Mouse (Mus musculus): ENCODE measurements around the gene Sqstm1. TPM values are rescaled to one million over a fixed set of nuclear protein-coding genes. Genes with fewer than 3 reads are reported as not detected.

The Sqstm1 gene
- total and polyA plus RNA-seq, 3 experiments = 200 to 421 (median 298) TPM

- intact Hi-C loops (cut with DNase I) = no loop called here
- peaks cover 21% of the 10 kb centered on the region for H3K4me1 ChIP-seq (ENCODE audit: control insufficient read depth, insufficient read depth, low read length)
- H3K27me3 ChIP-seq (ENCODE audit: control insufficient read depth, insufficient read depth, low read length) = no peaks in the 10 kb centered on the region
- DNase-seq = no peak
- TF ChIP-seq EP300 (IDR thresholded peaks at IDR 0.05; ENCODE audit: insufficient read depth, low read depth, low read length) = no peak
- TF ChIP-seq CTCF (IDR thresholded peaks at IDR 0.05) = no peak
- TF ChIP-seq POLR2A (IDR thresholded peaks at IDR 0.05; ENCODE audit: insufficient read depth, low read depth, low read length) = no peak
- H3K27ac ChIP-seq = no peak overlapping the region
- peaks cover 3% of the 10 kb centered on the region for H3K36me3 ChIP-seq (ENCODE audit: control insufficient read depth, insufficient read depth, low read length)
- no peak overlapping the region for H3K4me3 ChIP-seq
- H3K79me2 ChIP-seq (replicated peaks; ENCODE audit: control insufficient read depth, insufficient read depth, low read length) = no peaks in the 10 kb centered on the region
- no peak overlapping the region for H3K9ac ChIP-seq (ENCODE audit: low read depth, low read length)
- 94% methylated on average over 3 of the region's 3 CpGs for WGBS
Observed at GRCm38 (mm10) chr11:50151374-50151773, 59.3 kb downstream of the Sqstm1 start.

DNA sequence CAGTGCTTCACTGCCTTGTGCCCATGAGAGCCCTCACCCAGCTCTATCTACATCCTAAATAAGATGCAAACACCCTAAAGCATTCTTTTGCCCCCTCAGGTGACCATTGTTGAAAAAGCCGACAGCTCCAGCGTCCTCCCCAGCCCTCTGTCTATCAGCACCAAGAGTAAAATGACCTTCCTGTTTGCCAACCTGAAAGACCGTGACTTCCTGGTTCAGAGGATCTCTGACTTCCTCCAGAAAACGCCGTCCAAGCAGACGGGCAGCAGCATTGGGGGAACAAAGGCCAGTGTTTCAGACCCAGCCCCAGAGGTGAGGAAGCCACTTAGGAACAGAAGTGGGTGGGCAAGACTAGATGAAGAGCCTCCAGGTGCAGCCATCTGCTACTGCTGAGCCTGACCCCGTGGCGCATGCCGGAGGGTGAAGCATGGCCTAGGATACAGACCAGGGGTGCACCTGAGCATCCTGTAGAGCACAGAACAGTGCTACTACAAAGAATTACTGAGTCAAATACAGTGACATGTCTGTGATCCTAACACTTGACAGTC is 61.0 kb downstream of the Sqstm1 start:
- WGBS = 62% methylated on average over 9 of the region's 9 CpGs
- Histone ChIP-seq H3K4me1 (ENCODE audit: control insufficient read depth, insufficient read depth, low read length) (peaks cover 21% of the 10 kb centered on the region), H3K9ac (ENCODE audit: low read depth, low read length) (no peak overlapping the region), H3K36me3 (ENCODE audit: control insufficient read depth, insufficient read depth, low read length) (peaks cover 3% of the 10 kb centered on the region), H3K4me3 (no peak overlapping the region), H3K27me3 (ENCODE audit: control insufficient read depth, insufficient read depth, low read length) (no peaks in the 10 kb centered on the region), H3K79me2 (replicated peaks; ENCODE audit: control insufficient read depth, insufficient read depth, low read length) (no peaks in the 10 kb centered on the region), H3K27ac (no peak overlapping the region)
- TF ChIP-seq CTCF (IDR thresholded peaks at IDR 0.05) = no peak
- no peak for TF ChIP-seq POLR2A (IDR thresholded peaks at IDR 0.05; ENCODE audit: insufficient read depth, low read depth, low read length)
- no peak for TF ChIP-seq EP300 (IDR thresholded peaks at IDR 0.05; ENCODE audit: insufficient read depth, low read depth, low read length)
- DNase-seq = no peak
- intact Hi-C loops (cut with DNase I) = no loop called here

Small RNA genes within 50 kb of the gene (microRNA-seq; reads per million reads assigned to microRNA genes)
- gene Mir6919 = 0.39 to 0.56 reads per million in 2 experiments

Other genes starting within 250 kb of the Sqstm1 start
- 10 to 100 TPM; 49.5 to 53.2 TPM for gene Rnf130, start 185.5 kb downstream of the Sqstm1 start, total RNA-seq (2021)
- 26.6 and 31.8 TPM in 2 replicates for gene Rnf130, start 185.5 kb downstream of the Sqstm1 start, polyA plus RNA-seq (2012; rRNA removed)
- 10 to 100 TPM; 41.4 to 44.0 TPM for gene Tbc1d9b, start 79.4 kb downstream of the Sqstm1 start, total RNA-seq (2021)
- gene Tbc1d9b, start 79.4 kb downstream of the Sqstm1 start, polyA plus RNA-seq (2012; rRNA removed) = 30.9 and 39.6 TPM in 2 replicates
- gene Mrnip, start 36.4 kb downstream of the Sqstm1 start, total RNA-seq (2021) = 1 to 10 TPM; 1.6 to 1.8 TPM
- 3.0 and 3.5 TPM in 2 replicates for gene Mrnip, start 36.4 kb downstream of the Sqstm1 start, polyA plus RNA-seq (2012; rRNA removed)
- gene Mgat4b, start 63 bp upstream of the Sqstm1 start, total RNA-seq (2021) = 10 to 100 TPM; 78.6 to 82.0 TPM
- gene Mgat4b, start 63 bp upstream of the Sqstm1 start, polyA plus RNA-seq (2012; rRNA removed) = 53.8 and 56.7 TPM in 2 replicates
- gene Ltc4s, start 27.8 kb upstream of the Sqstm1 start, total RNA-seq (2021) = 1 to 10 TPM; 8.8 to 10.0 TPM
- 16.2 and 18.1 TPM in 2 replicates for gene Ltc4s, start 27.8 kb upstream of the Sqstm1 start, polyA plus RNA-seq (2012; rRNA removed)
- gene Maml1, start 81.5 kb upstream of the Sqstm1 start, total RNA-seq (2021) = 10 to 100 TPM in 1 of 2 experiments, 1 to 10 TPM in 1; 9.7 to 10.7 TPM
- 6.6 and 7.4 TPM in 2 replicates for gene Maml1, start 81.5 kb upstream of the Sqstm1 start, polyA plus RNA-seq (2012; rRNA removed)
- gene Canx, start 114.8 kb upstream of the Sqstm1 start, total RNA-seq (2021) = 100 to 1,000 TPM; 324 to 369 TPM
- gene Canx, start 114.8 kb upstream of the Sqstm1 start, polyA plus RNA-seq (2012; rRNA removed) = 64.8 and 153 TPM in 2 replicates
- not detected for gene Cby3, start 143.6 kb upstream of the Sqstm1 start, total RNA-seq (2021)
- 0.29 TPM in 1 of 2 replicates, not detected in the other for gene Cby3, start 143.6 kb upstream of the Sqstm1 start, polyA plus RNA-seq (2012; rRNA removed)
- 100 to 1,000 TPM; 110 to 114 TPM for gene Hnrnph1, start 166.2 kb upstream of the Sqstm1 start, total RNA-seq (2021)
- gene Hnrnph1, start 166.2 kb upstream of the Sqstm1 start, polyA plus RNA-seq (2012; rRNA removed) = 56.3 and 103 TPM in 2 replicates
- 10 to 100 TPM; 27.6 to 30.4 TPM for gene Rufy1, start 220.3 kb upstream of the Sqstm1 start, total RNA-seq (2021)
- gene Rufy1, start 220.3 kb upstream of the Sqstm1 start, polyA plus RNA-seq (2012; rRNA removed) = 26.0 and 41.4 TPM in 2 replicates